Mouse (Mus musculus): ENCODE measurements around the gene Dennd4a. TPM values are rescaled to one million over a fixed set of nuclear protein-coding genes. Genes with fewer than 3 reads are reported as not detected.
A peak's percentile ranks its signal among the peaks of the same experiment; 100 is the strongest.

The Dennd4a gene
- total RNA-seq (2021) = 10 to 100 TPM; 58.2 to 62.8 TPM

DNA sequence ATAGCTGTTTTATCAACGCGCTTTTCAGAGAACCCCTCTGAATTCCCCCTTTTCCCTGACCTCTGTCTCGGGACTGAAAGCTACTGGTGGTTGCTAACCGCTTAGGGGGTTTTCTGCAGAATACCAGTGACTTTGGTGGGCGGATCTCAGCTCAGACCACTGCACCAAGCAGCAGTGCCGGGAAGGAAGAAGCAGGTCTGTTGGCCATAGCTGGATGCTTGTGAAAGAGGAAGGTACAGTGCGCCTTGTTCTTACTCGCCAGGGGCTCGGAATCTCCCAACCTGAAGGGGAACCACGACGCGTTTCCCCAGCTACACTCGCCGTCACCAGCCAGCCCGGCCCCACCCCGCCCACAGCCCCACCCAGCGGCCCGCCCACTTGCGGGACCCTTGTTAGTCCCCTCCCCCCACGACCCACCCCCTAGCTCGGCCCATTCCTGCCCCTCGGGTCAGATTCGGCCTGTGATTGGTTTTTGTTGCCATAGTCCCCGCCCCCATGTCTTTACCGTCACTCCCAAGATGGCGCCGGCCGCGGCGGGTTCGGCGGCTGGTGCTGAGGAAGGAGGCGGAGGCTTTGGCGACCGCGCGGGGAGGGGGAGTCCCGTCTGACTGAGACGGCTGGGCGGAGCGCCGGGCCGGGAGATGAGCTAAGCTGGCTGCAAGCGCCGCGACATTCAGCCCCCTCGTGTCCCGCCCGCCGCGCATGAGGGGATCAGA is at the start of gene Dennd4a:
Gene Dennd4a, plus strand, starts transcription at position 519 of the 716 bp plus-strand sequence.
- DNase-seq (ENCODE audit: low spot score in 2 of 2) = peak; percentile 99
- intact Hi-C loops (cut with DNase I) = loop anchor here (2.0 kb wide), 2 partner anchors 22 to 74 kb away; partner anchors contain the start of gene Rab11a

DNA sequence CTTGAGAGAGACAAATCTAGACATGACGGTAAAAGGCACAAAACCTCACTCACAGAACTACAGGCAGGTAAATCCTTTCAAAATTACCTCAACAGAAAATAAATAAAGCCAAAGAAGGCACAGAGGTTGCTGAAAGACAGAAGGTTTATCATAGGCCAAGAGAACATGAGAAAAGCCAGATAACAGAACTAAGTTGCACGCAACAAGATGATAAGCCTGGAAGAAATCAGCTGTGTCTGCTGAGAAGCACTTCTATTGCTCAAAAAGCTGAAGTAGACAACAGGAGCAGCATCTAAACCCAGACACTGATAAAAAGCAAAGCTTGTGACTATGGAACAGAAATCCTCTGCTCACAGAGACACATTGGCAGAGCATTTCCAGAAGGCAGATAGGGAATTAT is 46.3 kb upstream of the Dennd4a start:
- intact Hi-C loops (cut with DNase I) = no loop called here
- no peak for DNase-seq (ENCODE audit: low spot score in 2 of 2)

DNA sequence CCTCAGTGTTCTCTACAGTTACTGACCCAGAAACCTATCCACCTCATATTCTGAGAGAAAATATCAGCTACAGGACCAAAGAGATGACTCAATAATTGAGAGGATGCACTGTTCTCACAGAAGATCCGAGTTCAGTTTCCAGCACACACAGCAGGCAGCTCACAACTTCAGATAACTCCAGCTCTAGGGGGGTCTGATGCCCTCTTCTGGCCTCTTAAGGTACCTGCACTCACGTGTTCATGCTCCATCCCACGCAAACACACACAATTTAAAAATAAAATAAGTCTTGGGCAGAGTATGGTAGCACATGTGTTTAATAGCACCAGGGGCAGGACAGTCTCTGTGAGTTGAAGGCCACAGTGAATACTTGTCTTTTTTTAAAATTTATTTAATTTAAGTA is 45.0 kb upstream of the Dennd4a start:
- DNase-seq (ENCODE audit: low spot score in 2 of 2) = no peak
- intact Hi-C loops (cut with DNase I) = no loop called here

DNA sequence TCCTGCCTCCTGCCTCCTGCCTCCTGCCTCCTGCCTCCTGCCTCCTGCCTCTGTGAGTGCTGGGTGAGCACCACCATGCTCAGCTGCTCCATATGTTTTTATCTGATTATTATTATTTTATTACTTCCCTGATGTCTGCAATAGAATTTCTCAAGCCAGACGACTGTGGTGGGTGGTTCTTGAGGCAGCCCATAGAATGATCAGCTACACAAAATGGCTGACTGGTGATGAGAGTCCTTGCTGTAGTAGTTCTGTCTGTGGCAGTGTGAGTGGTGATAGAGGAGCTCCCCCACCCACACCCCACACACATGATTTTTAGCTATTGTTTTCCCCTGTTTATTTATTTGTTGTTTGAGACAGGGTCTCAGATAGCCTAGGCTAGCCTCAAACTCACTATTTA is 43.3 kb upstream of the Dennd4a start:
- intact Hi-C loops (cut with DNase I) = no loop called here

DNA sequence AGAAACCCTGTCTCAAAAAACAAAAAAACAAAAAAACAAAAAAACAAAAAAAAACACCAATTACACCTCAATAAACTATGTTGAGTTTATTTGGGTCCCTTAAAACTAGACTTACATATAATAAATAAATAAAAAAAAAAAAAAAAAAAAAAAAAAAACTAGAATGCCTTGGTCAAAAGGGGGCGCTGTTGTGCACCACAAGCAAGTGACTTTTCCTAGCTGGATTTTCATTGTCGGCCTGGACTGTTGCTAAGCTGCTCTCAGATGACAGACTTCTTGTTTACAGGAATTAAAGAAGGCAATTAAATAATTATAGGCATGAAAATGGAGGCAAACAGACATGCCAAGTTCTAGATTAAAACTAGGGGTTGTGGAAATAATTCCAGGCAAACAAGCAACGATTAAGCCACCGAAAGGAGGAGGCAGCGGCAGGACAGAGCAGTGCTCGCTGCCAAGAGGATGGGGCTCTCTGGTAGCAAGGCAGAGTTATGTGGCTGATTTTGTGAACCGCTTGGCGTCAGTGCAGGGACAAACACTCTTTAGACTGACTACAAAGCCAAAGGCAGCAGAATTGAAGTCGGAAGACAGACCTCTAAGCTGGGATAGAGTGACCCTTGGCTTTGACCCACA is 42.0 kb upstream of the Dennd4a start:
- intact Hi-C loops (cut with DNase I) = no loop called here
- DNase-seq (ENCODE audit: low spot score in 2 of 2) = no peak

More for the DNA sequence above, 43.3 kb upstream of the Dennd4a start:
- DNase-seq (ENCODE audit: low spot score in 2 of 2) = no peak

DNA sequence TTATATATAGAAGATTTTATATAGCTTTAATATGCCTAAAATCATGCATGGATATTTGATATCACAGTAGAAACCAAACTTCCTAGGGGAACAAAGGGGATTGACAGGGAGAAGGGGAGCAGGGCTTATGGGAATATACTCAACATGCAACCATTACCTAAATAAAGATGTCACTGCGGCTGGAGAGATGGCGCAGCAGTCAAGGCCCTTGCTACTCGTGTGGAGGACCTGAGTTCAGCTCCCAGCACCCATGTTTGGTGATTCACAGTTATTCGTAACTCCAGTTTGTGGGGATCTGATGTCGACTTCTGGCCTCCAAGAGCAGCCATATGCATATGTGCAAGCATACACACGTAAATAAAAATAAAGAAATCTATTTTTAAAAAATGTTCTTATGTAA is 41.2 kb upstream of the Dennd4a start:
- intact Hi-C loops (cut with DNase I) = loop anchor here (10.0 kb wide), 2 partner anchors 165 to 425 kb away; partner anchors contain the start of gene Dis3l
- no peak for DNase-seq (ENCODE audit: low spot score in 2 of 2)

DNA sequence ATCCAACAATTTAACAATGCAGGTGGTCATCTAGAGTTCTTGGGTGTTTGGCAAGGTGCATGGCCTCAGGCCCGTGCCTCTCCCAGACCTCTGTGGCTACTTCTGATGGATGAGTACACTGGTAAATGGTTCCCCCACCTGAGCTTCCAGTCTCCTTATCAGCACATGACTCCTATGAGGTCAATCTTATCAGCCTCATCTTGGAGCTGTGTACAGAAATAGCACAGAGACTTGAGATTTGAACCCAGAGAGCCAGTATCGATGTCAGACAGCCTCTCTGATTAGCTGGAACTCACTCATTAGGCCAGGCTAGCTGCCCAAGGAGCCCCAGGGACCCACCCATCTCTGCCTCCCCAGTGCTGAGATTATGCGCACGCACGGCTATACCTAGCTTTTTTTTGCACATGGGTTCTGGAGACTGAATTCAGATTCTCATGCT is 40.7 kb upstream of the Dennd4a start:
- intact Hi-C loops (cut with DNase I) = loop anchor here (10.0 kb wide), 2 partner anchors 164 to 426 kb away; partner anchors contain the start of gene Dis3l
- no peak for DNase-seq (ENCODE audit: low spot score in 2 of 2)

DNA sequence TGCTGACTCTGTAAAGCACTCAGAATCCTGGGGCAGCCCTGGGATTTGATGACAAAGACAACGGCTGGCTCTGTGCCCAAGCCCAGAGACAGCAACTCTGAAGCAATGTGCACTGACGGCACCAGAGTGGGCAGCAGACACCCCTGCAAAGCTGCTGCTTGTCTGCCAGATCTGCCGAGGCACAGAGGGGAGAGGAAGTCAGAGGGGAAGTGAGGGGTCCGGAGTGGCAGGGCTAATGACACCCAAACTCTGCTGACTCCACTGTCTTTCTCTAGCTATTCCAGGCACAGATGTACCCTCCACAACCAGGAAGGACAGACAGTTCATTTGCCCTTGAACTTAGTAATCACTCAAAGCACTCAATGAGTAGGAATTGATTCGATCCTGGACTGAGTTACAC is 39.9 kb upstream of the Dennd4a start:
- intact Hi-C loops (cut with DNase I) = loop anchor here (10.0 kb wide), 2 partner anchors 164 to 426 kb away; partner anchors contain the start of gene Dis3l
- peak; percentile 30 to 44 for DNase-seq (ENCODE audit: low spot score in 2 of 2)

DNA sequence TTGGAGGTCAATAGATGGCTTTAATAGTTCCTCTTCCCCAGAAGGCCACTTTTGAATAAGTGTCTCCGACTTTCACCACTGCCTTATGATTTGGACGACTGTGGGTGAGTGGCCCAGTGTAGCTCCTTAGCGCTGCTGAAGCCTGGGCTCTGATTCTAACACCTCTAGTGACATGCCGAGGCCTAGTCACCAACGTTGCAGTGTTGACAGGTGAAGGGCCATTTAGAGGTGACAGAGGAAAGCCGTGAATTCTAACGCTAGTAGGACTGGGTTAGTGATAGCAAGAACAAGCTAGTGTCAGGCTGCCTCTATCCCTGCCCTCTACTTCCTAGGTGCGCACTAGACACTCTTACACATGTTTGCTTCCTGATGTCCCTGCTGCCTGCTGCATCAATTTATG is 37.9 kb upstream of the Dennd4a start:
- intact Hi-C loops (cut with DNase I) = loop anchor here (10.0 kb wide), 2 partner anchors 162 to 428 kb away; partner anchors contain the start of gene Dis3l
- DNase-seq (ENCODE audit: low spot score in 2 of 2) = no peak

DNA sequence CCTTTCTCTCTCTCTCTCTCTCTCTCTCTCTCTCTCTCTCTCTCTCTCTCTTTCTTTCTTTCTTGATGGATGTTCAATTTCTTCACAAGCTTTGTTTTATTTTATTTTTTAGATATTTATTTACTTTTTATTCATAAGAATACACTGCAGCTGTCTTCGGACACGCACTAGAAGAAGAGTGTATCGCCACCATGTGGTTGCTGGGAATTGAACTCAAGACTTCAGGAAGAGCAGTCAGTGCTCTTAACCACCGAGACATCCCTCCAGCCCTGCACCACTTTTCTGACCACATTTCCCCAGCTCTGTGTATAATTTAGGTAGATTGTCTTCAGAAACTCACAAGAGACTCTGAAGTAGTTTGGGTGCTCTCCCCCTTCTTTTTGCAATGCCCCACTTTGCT is 37.2 kb upstream of the Dennd4a start:
- no peak for DNase-seq (ENCODE audit: low spot score in 2 of 2)
- intact Hi-C loops (cut with DNase I) = loop anchor here (10.0 kb wide), 2 partner anchors 161 to 429 kb away; partner anchors contain the start of gene Dis3l

DNA sequence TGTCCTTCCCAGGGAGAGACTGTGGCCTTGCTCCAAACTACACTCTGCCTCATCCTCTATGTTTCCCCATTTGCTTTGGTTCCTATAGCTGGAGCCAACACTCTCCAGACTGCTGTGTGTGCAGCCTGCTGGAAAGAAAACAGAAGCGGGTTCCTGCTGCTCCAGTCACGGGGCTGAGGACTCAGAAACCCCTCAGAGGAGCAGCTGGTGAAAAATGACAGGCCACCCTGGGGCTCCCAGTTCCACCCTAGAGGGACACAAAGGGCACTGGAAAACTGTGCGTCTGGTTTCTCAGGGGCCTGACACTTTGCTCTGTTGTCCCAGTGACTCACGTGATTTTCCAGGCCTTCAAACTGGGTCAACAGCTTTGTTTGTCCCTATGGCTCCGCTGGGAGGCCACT is 36.7 kb upstream of the Dennd4a start:
- intact Hi-C loops (cut with DNase I) = loop anchor here (10.0 kb wide), 2 partner anchors 160 to 430 kb away; partner anchors contain the start of gene Dis3l

DNA sequence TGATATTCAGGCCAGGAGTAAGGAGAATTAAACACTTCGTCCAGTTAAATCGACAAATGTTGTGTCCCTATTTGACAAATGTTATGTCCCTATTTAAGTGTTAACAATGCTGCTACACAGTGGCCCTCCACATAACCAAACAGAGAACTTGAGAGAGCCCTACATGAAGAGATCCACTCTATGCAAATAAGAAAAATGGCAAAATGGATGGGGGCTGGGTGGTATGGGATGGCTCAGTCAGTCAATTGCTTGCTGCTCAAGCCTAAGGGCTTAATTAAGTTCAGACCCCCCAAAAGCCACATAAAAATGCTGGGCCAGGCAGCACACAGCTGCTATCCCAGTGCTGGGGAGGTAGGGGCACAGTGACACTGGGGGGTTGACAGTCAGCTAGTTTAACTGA is 36.3 kb upstream of the Dennd4a start:
- DNase-seq (ENCODE audit: low spot score in 2 of 2) = no peak
- intact Hi-C loops (cut with DNase I) = loop anchor here (5.0 to 10.0 kb wide), 3 partner anchors 160 to 430 kb away; partner anchors contain the start of genes Dis3l and Ints14

More for the DNA sequence above, 36.7 kb upstream of the Dennd4a start:
- DNase-seq (ENCODE audit: low spot score in 2 of 2) = peak; percentile 17 to 35

DNA sequence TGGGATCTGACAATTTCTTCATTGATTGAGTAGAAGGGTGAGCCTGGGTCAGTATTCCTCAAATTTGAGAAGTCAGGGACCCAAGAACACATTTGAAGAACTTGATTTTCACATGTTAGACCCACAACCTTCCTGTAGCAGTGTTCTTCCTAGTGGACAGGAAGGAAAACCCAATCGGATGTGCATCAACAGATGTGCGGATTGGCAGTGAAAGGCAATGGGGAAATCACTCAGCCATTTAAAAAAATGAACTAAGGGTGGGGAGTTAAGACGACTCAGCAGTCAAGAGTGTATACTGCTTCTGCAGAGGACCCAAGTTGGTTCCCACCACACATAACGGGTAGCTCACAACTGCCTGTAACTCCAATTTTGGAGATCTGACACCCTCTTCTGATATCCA is 35.6 kb upstream of the Dennd4a start:
- DNase-seq (ENCODE audit: low spot score in 2 of 2) = no peak
- intact Hi-C loops (cut with DNase I) = loop anchor here (5.0 to 10.0 kb wide), 3 partner anchors 159 to 431 kb away; partner anchors contain the start of genes Dis3l and Ints14

DNA sequence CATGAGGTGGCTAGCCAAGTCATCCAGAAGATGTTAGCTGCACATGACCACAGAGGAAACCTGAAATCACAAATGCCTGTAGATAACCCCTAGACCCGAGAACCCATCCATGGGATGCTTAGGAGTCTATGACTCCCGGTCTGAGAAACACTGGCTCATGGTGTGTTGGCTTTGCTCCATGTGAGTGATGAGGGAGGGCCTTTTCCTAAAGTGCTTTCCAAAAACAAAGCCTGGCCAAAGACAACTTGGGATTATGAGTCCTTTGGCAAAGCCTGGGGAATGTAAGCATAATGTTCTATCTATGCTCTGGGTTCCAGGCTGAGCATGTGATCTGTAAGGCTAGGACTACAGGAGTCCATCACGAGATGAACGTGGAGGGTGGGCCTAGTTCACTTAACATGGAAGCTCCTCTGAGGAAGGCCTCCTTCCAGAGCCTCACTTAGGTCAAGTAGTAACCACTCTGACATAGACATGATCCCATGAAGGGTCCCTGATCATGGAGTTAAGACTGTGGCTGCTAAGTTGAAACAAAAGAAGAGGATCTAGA is 33.6 kb upstream of the Dennd4a start:
- intact Hi-C loops (cut with DNase I) = loop anchor here (5.0 to 10.0 kb wide), 3 partner anchors 157 to 433 kb away; partner anchors contain the start of genes Dis3l and Ints14
- DNase-seq (ENCODE audit: low spot score in 2 of 2) = no peak

DNA sequence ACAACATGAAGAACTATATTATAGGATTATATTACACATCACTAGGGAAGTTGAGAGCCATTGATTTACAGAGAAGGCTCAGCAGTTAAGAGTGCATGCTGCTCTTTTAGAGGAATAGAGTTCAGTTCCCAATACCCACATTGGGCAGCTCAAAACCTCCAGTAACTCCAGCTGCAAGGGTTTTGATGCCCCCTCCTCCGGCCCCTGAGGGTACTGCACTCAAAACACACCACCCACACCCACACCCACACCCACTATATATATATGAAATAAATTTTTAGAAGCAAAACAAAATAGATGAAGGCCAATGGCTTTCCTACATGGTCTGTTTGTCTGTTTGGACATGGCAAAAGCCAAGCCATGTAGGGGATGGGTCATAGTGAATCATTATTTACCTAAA is 33.0 kb upstream of the Dennd4a start:
- intact Hi-C loops (cut with DNase I) = loop anchor here (5.0 to 10.0 kb wide), 3 partner anchors 157 to 433 kb away; partner anchors contain the start of genes Dis3l and Ints14
- DNase-seq (ENCODE audit: low spot score in 2 of 2) = no peak

DNA sequence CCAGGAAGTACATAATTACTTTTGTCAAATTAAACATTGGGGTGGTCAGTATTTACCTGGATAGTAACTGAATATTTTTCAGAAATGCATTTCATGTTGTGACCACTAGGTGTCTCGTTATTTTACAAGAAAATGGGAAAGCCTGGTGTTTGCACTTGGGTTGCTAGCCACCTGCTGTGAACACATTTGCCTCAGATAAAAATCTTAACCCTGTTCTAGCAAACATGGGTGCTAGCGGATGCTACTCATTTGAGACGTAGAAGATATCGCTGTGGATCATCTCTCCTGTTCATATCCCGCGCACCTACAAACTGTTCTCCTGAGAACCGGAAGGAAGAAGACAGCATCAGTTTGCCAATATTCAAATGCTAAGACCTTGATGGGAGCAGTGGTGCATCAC is 31.5 kb upstream of the Dennd4a start:
- intact Hi-C loops (cut with DNase I) = loop anchor here (5.0 to 10.0 kb wide), 4 partner anchors 85 to 435 kb away; partner anchors contain the start of genes Dis3l and Ints14
- no peak for DNase-seq (ENCODE audit: low spot score in 2 of 2)

DNA sequence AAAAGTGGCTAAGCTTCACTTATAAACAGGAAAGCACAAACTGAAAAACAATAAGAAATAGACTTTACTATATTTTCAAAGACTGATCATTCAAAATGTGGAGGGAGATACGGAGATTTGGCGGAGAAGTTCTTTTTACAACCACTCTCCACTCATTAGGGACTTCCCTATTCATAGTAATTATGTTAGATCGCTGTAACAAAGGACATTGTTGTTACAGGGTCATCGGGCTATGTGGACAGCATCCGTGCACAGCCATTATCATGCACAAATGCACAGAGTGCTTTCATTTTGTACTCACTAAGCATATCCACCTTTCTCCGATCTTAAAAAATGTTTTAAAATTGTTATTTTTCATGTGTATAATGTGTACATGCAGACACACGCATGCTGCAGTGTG is 27.6 kb upstream of the Dennd4a start:
- intact Hi-C loops (cut with DNase I) = loop anchor here (10.0 kb wide), 1 partner anchor 81 kb away; no protein-coding TSS in a partner anchor
- no peak for DNase-seq (ENCODE audit: low spot score in 2 of 2)

DNA sequence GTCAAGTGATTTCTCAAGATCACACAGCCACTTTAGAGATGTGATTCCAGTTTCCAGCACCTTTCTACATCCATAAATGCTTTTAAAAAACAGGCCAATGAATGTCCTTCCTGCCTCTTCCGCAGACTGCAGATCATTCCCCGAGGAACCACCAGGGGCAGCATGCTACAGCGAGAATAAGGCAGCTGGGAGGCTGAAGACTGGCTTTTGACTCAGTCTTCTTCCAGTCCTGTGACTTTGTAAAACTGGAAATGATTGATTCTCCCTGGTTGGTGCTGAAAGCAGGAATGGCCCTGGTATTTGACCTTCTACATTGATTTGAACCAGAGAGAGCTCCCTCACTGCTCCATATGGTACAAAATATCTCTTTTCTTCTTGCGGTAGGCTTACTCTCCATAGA is 26.3 kb upstream of the Dennd4a start:
- DNase-seq (ENCODE audit: low spot score in 2 of 2) = peak in 1 of 2 experiments; percentile 22
- intact Hi-C loops (cut with DNase I) = loop anchor here (10.0 kb wide), 1 partner anchor 80 kb away; no protein-coding TSS in a partner anchor

DNA sequence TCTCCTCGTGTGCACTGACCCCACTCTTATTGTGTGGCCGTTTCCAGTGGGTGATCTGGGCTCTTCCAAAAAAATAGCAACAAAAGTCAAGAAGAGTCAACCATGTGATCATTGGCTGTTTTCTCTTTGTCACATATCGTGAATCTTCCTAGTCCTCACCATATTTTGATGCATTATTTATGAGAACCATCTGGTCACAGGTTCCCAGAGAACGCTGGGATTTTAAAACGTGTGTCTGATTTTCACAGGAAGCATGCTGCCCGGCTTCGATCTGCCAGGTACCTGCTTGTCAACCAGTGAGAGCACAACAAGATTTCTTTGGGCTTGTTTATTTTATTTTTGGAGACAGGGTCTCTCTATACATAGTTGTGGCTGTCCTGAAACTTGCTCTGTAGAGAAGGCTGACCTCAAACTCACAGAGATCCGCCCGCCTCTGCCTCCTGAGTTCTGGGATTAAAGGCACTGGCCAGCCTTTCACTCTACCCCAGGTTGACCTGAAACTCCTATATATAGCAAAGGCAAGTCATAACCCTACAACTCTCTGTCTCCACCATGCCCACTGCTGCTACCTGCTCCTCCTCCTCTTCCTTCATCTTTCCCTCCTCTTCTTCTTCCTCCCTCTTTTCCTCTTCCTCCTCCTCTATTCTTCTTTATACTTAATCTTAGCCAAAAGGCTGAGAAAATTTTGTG is 24.8 kb upstream of the Dennd4a start:
- DNase-seq (ENCODE audit: low spot score in 2 of 2) = peak in 1 of 2 experiments; percentile 25
- intact Hi-C loops (cut with DNase I) = loop anchor here (10.0 kb wide), 1 partner anchor 78 kb away; no protein-coding TSS in a partner anchor

All from left cerebral cortex, postnatal 36 days (tissue).